Mouse (Mus musculus): ENCODE measurements around the gene Tuba4a. TPM values are rescaled to one million over a fixed set of nuclear protein-coding genes. Genes with fewer than 3 reads are reported as not detected.

Gene Tuba4a
- 75.9 and 184 TPM in 2 replicates for polyA plus RNA-seq (2012; rRNA removed; ENCODE audit: low replicate concordance)

GRCm38 (mm10) chr1:75219531-75219930, at the start of gene Tuba4a:
Gene Tuba4a (minus strand): TSS chr1:75219865.

GRCm38 (mm10) chr1:75264091-75264880, 44.6 kb upstream of the Tuba4a start, which contains the start of gene Ptprn:
Gene Ptprn (minus strand): TSS chr1:75264502.

GRCm38 (mm10) chr1:75236117-75237050, 16.7 kb upstream of the Tuba4a start, which contains the start of gene Dnajb2:
Gene Dnajb2 (plus strand): TSS chr1:75236406.

GRCm38 (mm10) chr1:75231664-75232152, 12.0 kb upstream of the Tuba4a start, which contains the start of gene A630095N17Rik:
Gene A630095N17Rik (minus strand): TSS chr1:75232102.

GRCm38 (mm10) chr1:75210136-75211087, 9.3 kb downstream of the Tuba4a start, which contains the start of the genes Glb1l and Stk16:
Gene Glb1l (minus strand): TSS chr1:75210813.
Gene Stk16 (plus strand): TSS chr1:75210838.

GRCm38 (mm10) chr1:75191622-75192402, 27.9 kb downstream of the Tuba4a start, which contains the start of the genes Ankzf1 and Atg9a:
Gene Ankzf1 (plus strand): TSS chr1:75192151.
Gene Atg9a (minus strand): TSS chr1:75192196.

GRCm38 (mm10) chr1:75180105-75180590, 39.5 kb downstream of the Tuba4a start, which contains the start of gene Abcb6:
Gene Abcb6 (minus strand): TSS chr1:75180392.

GRCm38 (mm10) chr1:75168472-75169464, 50.9 kb downstream of the Tuba4a start, which contains the start of gene Zfand2b:
Gene Zfand2b (plus strand): TSS chr1:75168646.

Other genes starting within 250 kb of the Tuba4a start
- 2.6 and 5.6 TPM in 2 replicates for gene Nhej1, start 94.7 kb downstream of the Tuba4a start, polyA plus RNA-seq (2012; rRNA removed; ENCODE audit: low replicate concordance)
- 0.76 and 0.80 TPM in 2 replicates for gene Slc23a3, start 86.0 kb downstream of the Tuba4a start, polyA plus RNA-seq (2012; rRNA removed; ENCODE audit: low replicate concordance)
- gene Cnppd1, start 77.2 kb downstream of the Tuba4a start, polyA plus RNA-seq (2012; rRNA removed; ENCODE audit: low replicate concordance) = 66.5 and 70.1 TPM in 2 replicates
- 139 and 161 TPM in 2 replicates for gene Retreg2, start 77.1 kb downstream of the Tuba4a start, polyA plus RNA-seq (2012; rRNA removed; ENCODE audit: low replicate concordance)
- 73.7 and 75.2 TPM in 2 replicates for gene Zfand2b, start 51.2 kb downstream of the Tuba4a start, polyA plus RNA-seq (2012; rRNA removed; ENCODE audit: low replicate concordance)
- 19.2 and 31.3 TPM in 2 replicates for gene Abcb6, start 39.5 kb downstream of the Tuba4a start, polyA plus RNA-seq (2012; rRNA removed; ENCODE audit: low replicate concordance)
- gene Ankzf1, start 27.7 kb downstream of the Tuba4a start, polyA plus RNA-seq (2012; rRNA removed; ENCODE audit: low replicate concordance) = 13.9 and 17.8 TPM in 2 replicates
- gene Atg9a, start 27.7 kb downstream of the Tuba4a start, polyA plus RNA-seq (2012; rRNA removed; ENCODE audit: low replicate concordance) = 70.2 and 110 TPM in 2 replicates
- gene Glb1l, start 9.1 kb downstream of the Tuba4a start, polyA plus RNA-seq (2012; rRNA removed; ENCODE audit: low replicate concordance) = 9.4 and 18.5 TPM in 2 replicates
- gene Stk16, start 9.0 kb downstream of the Tuba4a start, polyA plus RNA-seq (2012; rRNA removed; ENCODE audit: low replicate concordance) = 187 and 188 TPM in 2 replicates
- not detected in 2 replicates for gene A630095N17Rik, start 12.2 kb upstream of the Tuba4a start, polyA plus RNA-seq (2012; rRNA removed; ENCODE audit: low replicate concordance)
- gene Dnajb2, start 16.5 kb upstream of the Tuba4a start, polyA plus RNA-seq (2012; rRNA removed; ENCODE audit: low replicate concordance) = 50.7 and 52.0 TPM in 2 replicates
- 0.11 and 0.19 TPM in 2 replicates for gene Ptprn, start 44.6 kb upstream of the Tuba4a start, polyA plus RNA-seq (2012; rRNA removed; ENCODE audit: low replicate concordance)
- gene Resp18, start 58.5 kb upstream of the Tuba4a start, polyA plus RNA-seq (2012; rRNA removed; ENCODE audit: low replicate concordance) = not detected in 2 replicates
- gene Dnpep, start 98.1 kb upstream of the Tuba4a start, polyA plus RNA-seq (2012; rRNA removed; ENCODE audit: low replicate concordance) = 167 and 178 TPM in 2 replicates
- gene Des, start 140.5 kb upstream of the Tuba4a start, polyA plus RNA-seq (2012; rRNA removed; ENCODE audit: low replicate concordance) = 24.9 and 299 TPM in 2 replicates
- gene Speg, start 155.4 kb upstream of the Tuba4a start, polyA plus RNA-seq (2012; rRNA removed; ENCODE audit: low replicate concordance) = 28.4 and 38.3 TPM in 2 replicates
- 137 and 159 TPM in 2 replicates for gene Gmppa, start 216.1 kb upstream of the Tuba4a start, polyA plus RNA-seq (2012; rRNA removed; ENCODE audit: low replicate concordance)
- 0.08 TPM in 1 of 2 replicates, not detected in the other for gene Asic4, start 230.6 kb upstream of the Tuba4a start, polyA plus RNA-seq (2012; rRNA removed; ENCODE audit: low replicate concordance)